Mouse (Mus musculus) cerebellum, adult 2 months (tissue): Measurements from ENCODE around the gene Hpca.

Source experiments
- CTCF ChIP-seq: fragments of 200-500 bp; IDR thresholded peaks from 2 replicates; pipeline ENCODE4 v1.5.1; 2011; ENCODE audit warnings: low read depth, mild to moderate bottlenecking, control low read depth, low read length, moderate library complexity, borderline replicate concordance; ENCODE audit not compliant: insufficient read depth
- POLR2A ChIP-seq: fragments of 200-500 bp; IDR thresholded peaks from 2 replicates; pipeline ENCODE4 v1.6.1; 2011; ENCODE audit warnings: low read length, control low read depth, borderline replicate concordance; ENCODE audit not compliant: insufficient read depth

GRCm38 (mm10) chr4:129141560-129142438 lies 20.0 kb upstream of the Hpca start:
- TF ChIP-seq CTCF (no peak), POLR2A (no peak)
